Mouse (Mus musculus) olfactory bulb, adult 2 months (tissue): Measurements from ENCODE around the gene Foxo6. TPM values are rescaled to one million over a fixed set of nuclear protein-coding genes. Genes with fewer than 3 reads are reported as not detected.

Experiments used
- H3K27ac ChIP-seq: fragments of 200-500 bp; 2 replicates; pipeline ENCODE4 v1.5.1; 2012; ENCODE audit warnings: low read depth, low read length; ENCODE audit not compliant: insufficient read depth
- H3K4me1 ChIP-seq: fragments of 200-500 bp; 2 replicates; pipeline ENCODE4 v1.6.1; 2012; ENCODE audit warnings: low read length; ENCODE audit not compliant: control insufficient read depth, insufficient read depth
- H3K4me3 ChIP-seq: fragments of 200-500 bp; 2 replicates; pipeline ENCODE4 v1.5.1; 2012; ENCODE audit warnings: mild to moderate bottlenecking, low read depth, low read length, moderate library complexity; ENCODE audit not compliant: insufficient read depth
- CTCF ChIP-seq: fragments of 200-500 bp; IDR thresholded peaks from 2 replicates; pipeline ENCODE4 v1.5.1; 2012; ENCODE audit warnings: low read depth, mild to moderate bottlenecking, low read length, moderate library complexity; ENCODE audit not compliant: insufficient read depth
- POLR2A ChIP-seq: fragments of 200-500 bp; IDR thresholded peaks from 2 replicates; pipeline ENCODE4 v1.6.1; 2012; ENCODE audit warnings: mild to moderate bottlenecking, low read depth, low read length, moderate library complexity; ENCODE audit not compliant: insufficient read depth
- WGBS: fragments of 180-500 bp; shearing (Covaris S2); methylation state at CpG from one replicate; pipeline ENCODE4 v1.1.7; 2018; 5-methylcytosine and 5-hydroxymethylcytosine counted together
- polyA plus RNA-seq: library from polyadenylated mRNA; stranded (reverse); fragments of >200 nt; gene quantifications from 2 replicates; pipeline ENCODE4 v1.2.4, GENCODE M21; 2012; ENCODE audit warnings: low replicate concordance; ENCODE audit not compliant: missing spikeins, insufficient read depth, insufficient read length

Foxo6 gene
- polyA plus RNA-seq, 1 experiment: not detected

DNA sequence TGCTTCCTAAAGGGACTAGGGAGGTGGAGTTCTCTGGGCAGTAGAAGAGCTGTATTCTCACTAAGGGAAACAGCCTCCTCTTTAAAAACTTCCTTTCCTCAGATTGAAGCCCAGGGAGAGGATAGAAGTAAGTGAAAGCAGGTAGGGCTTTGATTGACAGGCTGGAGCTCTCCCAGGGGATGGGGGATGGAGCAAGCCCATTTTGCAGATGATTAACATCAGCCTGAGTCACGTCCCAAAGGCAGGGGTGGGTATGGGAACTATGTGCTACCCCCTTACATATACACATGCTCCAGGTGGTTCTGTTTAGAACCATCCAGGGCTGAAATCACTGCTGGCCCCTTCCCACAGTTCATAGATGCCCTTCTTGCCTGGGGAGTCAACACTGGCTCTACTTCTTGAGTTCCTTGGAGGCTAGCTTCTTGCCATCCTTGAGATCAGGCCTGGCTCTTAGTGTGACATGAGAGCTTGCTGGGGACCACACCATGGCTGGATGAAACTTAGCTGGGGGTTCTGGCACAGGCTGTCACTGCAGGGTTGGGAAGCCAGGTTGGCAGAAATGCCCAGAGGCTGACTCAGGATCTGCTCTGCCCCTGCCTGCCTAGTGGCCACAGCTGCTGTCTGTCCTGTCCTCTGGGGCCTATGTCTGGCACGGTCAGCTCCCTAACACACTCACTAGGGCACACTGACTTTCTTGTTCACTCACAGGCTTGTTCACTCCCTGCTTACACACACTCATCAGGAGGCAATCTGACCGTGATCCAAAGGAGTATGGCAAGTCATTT lies 2.2 kb upstream of the Foxo6 start:
- WGBS: 83% methylated on average over 3 of the region's 3 CpGs
- TF ChIP-seq POLR2A: no peak
- no peak for TF ChIP-seq CTCF
- H3K4me3 ChIP-seq: no peak overlapping the region
- peaks cover 29% of the 10 kb centered on the region for H3K4me1 ChIP-seq
- H3K27ac ChIP-seq: no peak overlapping the region

DNA sequence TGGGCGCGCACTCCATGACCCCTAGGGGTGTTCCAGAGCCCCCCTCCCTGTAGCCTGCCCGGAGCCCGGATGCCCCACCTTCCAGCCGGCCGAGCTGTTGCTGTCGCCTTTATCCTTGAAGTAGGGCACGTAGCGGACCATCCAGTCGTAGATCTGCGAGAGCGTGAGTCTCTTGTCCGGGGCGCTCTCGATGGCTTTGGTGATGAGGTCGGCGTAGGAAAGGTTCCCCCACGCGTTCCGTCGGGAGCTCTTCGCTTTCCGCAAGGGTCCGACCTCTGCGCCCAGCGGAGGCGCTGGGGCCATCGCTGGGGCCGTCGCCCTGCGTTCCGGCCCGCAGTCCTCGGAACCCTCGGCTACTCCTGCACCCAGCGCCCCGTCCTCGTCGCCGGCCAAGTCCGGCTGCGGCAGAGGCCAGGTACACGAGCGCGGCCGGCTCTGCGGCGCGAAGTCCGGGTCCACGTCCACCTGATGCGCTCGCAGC lies 348 bp downstream of the Foxo6 start:
- Histone ChIP-seq H3K4me3 (peak overlapping the region; percentile 62), H3K4me1 (peaks cover 53% of the 10 kb centered on the region), H3K27ac (no peak overlapping the region)
- no peak for TF ChIP-seq POLR2A
- no peak for TF ChIP-seq CTCF
- WGBS: under 1% methylated on average over 53 of the region's 53 CpGs

- 87% methylated on average over 1 of the region's 1 CpGs for WGBS
- H3K4me1 ChIP-seq: peaks cover 62% of the 10 kb centered on the region
- H3K4me3 ChIP-seq: peak overlapping the region; percentile 62
- H3K27ac ChIP-seq: no peak overlapping the region
- TF ChIP-seq CTCF (no peak), POLR2A (no peak)
These were observed 1.4 kb downstream of the Foxo6 start for GRCm38 (mm10) chr4:120285730-120286129.

DNA sequence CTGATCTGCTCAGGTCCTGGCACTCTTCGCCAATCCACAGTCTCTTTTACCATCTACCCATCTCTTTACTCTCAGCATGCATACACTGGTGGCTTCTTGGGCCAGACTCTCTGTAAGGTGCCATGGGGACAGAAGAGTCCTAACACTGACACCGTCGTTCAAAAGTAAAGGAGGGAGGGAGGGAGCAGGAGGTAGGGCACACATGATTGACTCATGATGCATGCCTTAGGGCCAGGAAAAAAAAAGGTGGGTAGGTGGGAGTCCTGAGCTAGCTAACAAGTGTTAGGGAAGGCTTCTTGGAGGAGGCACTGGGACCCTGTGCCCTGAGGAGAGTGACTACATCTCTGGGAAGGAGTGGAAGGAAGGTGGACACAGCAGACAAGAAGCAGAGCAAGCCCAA lies 1.9 kb downstream of the Foxo6 start:
- TF ChIP-seq CTCF: no peak
- no peak for TF ChIP-seq POLR2A
- no peak overlapping the region for H3K4me3 ChIP-seq
- H3K4me1 ChIP-seq: peaks cover 57% of the 10 kb centered on the region
- no peak overlapping the region for H3K27ac ChIP-seq
- 72% methylated on average over 3 of the region's 3 CpGs for WGBS

- no peak overlapping the region for H3K27ac ChIP-seq
- no peak overlapping the region for H3K4me3 ChIP-seq
- TF ChIP-seq CTCF: no peak
- no peak for TF ChIP-seq POLR2A
- H3K4me1 ChIP-seq: peaks cover 49% of the 10 kb centered on the region
- WGBS: 74% methylated on average over 1 of the region's 1 CpGs
These were observed 3.0 kb downstream of the Foxo6 start for GRCm38 (mm10) chr4:120284187-120284586.

DNA sequence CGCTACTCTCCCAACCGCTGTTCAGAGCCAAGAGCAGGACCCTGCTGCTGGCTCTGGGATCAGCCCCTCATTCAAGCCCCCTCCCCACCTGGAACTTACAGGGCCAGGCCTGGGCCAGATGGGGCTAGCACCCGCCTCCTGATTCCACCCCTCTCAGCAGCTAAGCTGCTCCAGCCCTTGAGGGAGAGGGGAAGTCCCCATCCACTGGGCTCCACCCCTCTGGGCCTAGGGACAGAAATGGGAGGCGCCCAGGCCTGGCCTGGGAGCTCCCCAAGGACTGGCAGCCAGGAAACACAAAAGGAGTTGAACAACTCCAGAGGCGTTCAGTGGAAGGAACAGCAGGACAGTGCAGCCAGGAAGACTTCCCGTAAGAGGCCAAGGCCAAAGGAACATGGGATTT lies 4.0 kb downstream of the Foxo6 start:
- WGBS: 24% methylated on average over 5 of the region's 6 CpGs

GRCm38 (mm10) chr4:120282568-120283091 lies 4.5 kb downstream of the Foxo6 start:
- Histone ChIP-seq H3K4me1 (peaks cover 47% of the 10 kb centered on the region), H3K4me3 (peak overlapping the region; percentile 43), H3K27ac (no peak overlapping the region)
- under 1% methylated on average over 47 of the region's 47 CpGs for WGBS
- no peak for TF ChIP-seq CTCF
- no peak for TF ChIP-seq POLR2A

More for the DNA sequence above, 4.0 kb downstream of the Foxo6 start:
- Histone ChIP-seq H3K4me3 (peak overlapping the region; percentile 43), H3K27ac (no peak overlapping the region), H3K4me1 (peaks cover 49% of the 10 kb centered on the region)
- TF ChIP-seq CTCF (no peak), POLR2A (no peak)

- peaks cover 51% of the 10 kb centered on the region for H3K4me1 ChIP-seq
- no peak overlapping the region for H3K27ac ChIP-seq
- no peak for TF ChIP-seq CTCF
- no peak for TF ChIP-seq POLR2A
- 50% methylated on average over 3 of the region's 3 CpGs for WGBS
- no peak overlapping the region for H3K4me3 ChIP-seq
These were observed 6.1 kb downstream of the Foxo6 start for GRCm38 (mm10) chr4:120281011-120281410.

- 83% methylated on average over 12 of the region's 12 CpGs for WGBS
- peaks cover 49% of the 10 kb centered on the region for H3K4me1 ChIP-seq
- TF ChIP-seq POLR2A: no peak
- no peak for TF ChIP-seq CTCF
- H3K4me3 ChIP-seq: no peak overlapping the region
- no peak overlapping the region for H3K27ac ChIP-seq
These were observed 6.7 kb downstream of the Foxo6 start for GRCm38 (mm10) chr4:120280432-120280831.
